Mouse (Mus musculus) activated CD4-positive, CD25-positive, alpha-beta regulatory T cell, adult 4 months (primary cell): ENCODE measurements around the gene Ireb2. TPM values are rescaled to one million over a fixed set of nuclear protein-coding genes. Genes with fewer than 3 reads are reported as not detected.
"Not testable (repeated sequence)": the region's sequence is repeated elsewhere in the genome, so short reads cannot be mapped to it uniquely, and the experiment has no call there.

Source experiments
- ATAC-seq: one replicate; pipeline ENCODE4 v1.8.0; 2017
- polyA plus RNA-seq, 2 experiments: library from polyadenylated mRNA; unstranded; fragments of 100-300 nt; shearing (Covaris generic); gene quantifications; one replicate each; pipeline ENCODE4 v1.2.1; 2017

Ireb2 gene
- polyA plus RNA-seq, result 10 to 100 TPM; 20.4 to 22.8 TPM

- peak; percentile 96 for ATAC-seq
Observed at GRCm38 (mm10) chr9:54863363-54864281, at the start of gene Ireb2. Gene Ireb2, plus strand, starts transcription at chr9:54863789.

GRCm38 (mm10) chr9:54816508-54817201 is 46.9 kb upstream of the Ireb2 start:
- ATAC-seq, result no peak

- no peak for ATAC-seq
Observed at GRCm38 (mm10) chr9:54821442-54822100, 42.0 kb upstream of the Ireb2 start.

GRCm38 (mm10) chr9:54829760-54830159 is 33.8 kb upstream of the Ireb2 start:
- no peak for ATAC-seq

GRCm38 (mm10) chr9:54830624-54831023 is 33.0 kb upstream of the Ireb2 start:
- ATAC-seq, result no peak

GRCm38 (mm10) chr9:54833831-54834230 is 29.8 kb upstream of the Ireb2 start:
- no peak for ATAC-seq

GRCm38 (mm10) chr9:54835951-54836717 is 27.5 kb upstream of the Ireb2 start:
- ATAC-seq, result not testable (repeated sequence)

- ATAC-seq, result no peak
Observed at GRCm38 (mm10) chr9:54837835-54838234, 25.8 kb upstream of the Ireb2 start.

- ATAC-seq, result no peak
Observed at GRCm38 (mm10) chr9:54840145-54840544, 23.4 kb upstream of the Ireb2 start.

GRCm38 (mm10) chr9:54842311-54842710 is 21.3 kb upstream of the Ireb2 start:
- ATAC-seq, result peak; percentile 49

- ATAC-seq, result peak; percentile 28
Observed at GRCm38 (mm10) chr9:54843887-54844286, 19.7 kb upstream of the Ireb2 start.

GRCm38 (mm10) chr9:54844556-54845176 is 18.9 kb upstream of the Ireb2 start:
- ATAC-seq, result no peak

- no peak for ATAC-seq
Observed at GRCm38 (mm10) chr9:54848203-54848602, 15.4 kb upstream of the Ireb2 start.

GRCm38 (mm10) chr9:54853036-54853435 is 10.6 kb upstream of the Ireb2 start:
- not testable (repeated sequence) for ATAC-seq

GRCm38 (mm10) chr9:54853619-54854018 is 10.0 kb upstream of the Ireb2 start:
- ATAC-seq, result no peak

GRCm38 (mm10) chr9:54855638-54856037 is 8.0 kb upstream of the Ireb2 start:
- ATAC-seq, result no peak

GRCm38 (mm10) chr9:54856121-54856520 is 7.5 kb upstream of the Ireb2 start:
- ATAC-seq, result no peak

GRCm38 (mm10) chr9:54857474-54857873 is 6.1 kb upstream of the Ireb2 start:
- ATAC-seq, result no peak

- ATAC-seq, result no peak
Observed at GRCm38 (mm10) chr9:54860526-54860925, 3.1 kb upstream of the Ireb2 start.

- no peak for ATAC-seq
Observed at GRCm38 (mm10) chr9:54878759-54879158, 15.2 kb downstream of the Ireb2 start.

- ATAC-seq, result no peak
Observed at GRCm38 (mm10) chr9:54892111-54892510, 28.5 kb downstream of the Ireb2 start.

- no peak for ATAC-seq
Observed at GRCm38 (mm10) chr9:54897097-54897496, 33.5 kb downstream of the Ireb2 start.
